ENCODE assay signal across 9 mouse cellular contexts in the genomic region with DNA sequence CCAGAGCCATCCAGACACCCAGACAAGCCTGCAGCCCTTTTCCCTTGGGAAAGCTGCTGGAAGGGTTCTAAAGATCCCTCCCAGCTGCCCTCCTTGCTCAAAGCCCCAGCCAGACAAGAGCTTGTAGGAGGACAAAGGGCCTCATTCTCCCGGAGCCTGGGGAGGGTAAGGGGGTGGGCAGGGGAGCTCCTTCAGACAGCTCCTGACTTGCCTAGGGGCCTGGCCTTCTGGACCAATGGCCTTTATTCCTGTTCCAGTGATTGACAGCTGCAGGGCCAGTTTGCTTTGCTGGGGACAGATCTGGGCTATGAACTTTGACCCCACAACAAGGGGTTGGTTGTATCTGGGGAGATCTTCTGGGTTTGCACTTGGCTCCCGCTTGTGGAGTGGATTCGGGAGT. TPM values are rescaled to one million over a fixed set of nuclear protein-coding genes. Genes with fewer than 3 reads are reported as not detected.
DNase-seq lines count a peak whose midpoint lies in the region; ATAC-seq and TF ChIP-seq lines count a peak whose summit lies in the region.
"Had no signal": no experiment of that assay in that cellular context is flagged by ENCODE, and none has a peak within 500 bp of the region (broad histone marks: within the 10 kb centered on the region; RNA-seq: fewer than 3 reads in every experiment).

No protein-coding gene starts in this region.

- H3K36me3 ChIP-seq in hindbrain, embryonic 14.5 days (replicated peaks; ENCODE audit: control insufficient read depth, insufficient read depth) = no peaks in the 10 kb centered on the region
- H3K36me3 ChIP-seq in midbrain, embryonic 13.5 days = 0 out of 2 replicates have a peak, but pooled peaks cover 8% of the 10 kb centered on the region
- H3K36me3 ChIP-seq in thymus, adult 2 months (ENCODE audit: control insufficient read depth, insufficient read depth, low read length) = no peaks in the 10 kb centered on the region

- H3K9ac ChIP-seq in hindbrain, embryonic 14.5 days = no peak overlapping the region
- no peak overlapping the region for H3K9ac ChIP-seq in midbrain, embryonic 13.5 days (replicated peaks)

- WGBS in hindbrain, embryonic 14.5 days = 23% methylated on average over 3 of the region's 3 CpGs
- 5% methylated on average over 3 of the region's 3 CpGs for WGBS in midbrain, embryonic 13.5 days
- WGBS in thymus, adult 2 months = 87% methylated on average over 3 of the region's 3 CpGs

- peak; percentile 57 for DNase-seq in brain, adult 2 months (ENCODE audit: low read depth, low spot score)
- DNase-seq in embryo, embryonic 11 days = peak; percentile 69
- no peak for DNase-seq in hindbrain, embryonic 14.5 days (ENCODE audit: low spot score)
- DNase-seq in thymus, postnatal 25 days = no peak
- no peak for DNase-seq in spleen, postnatal 4 days (ENCODE audit: low spot score in 2 of 2)
- no peak for DNase-seq in thymus, adult 2 months
- DNase-seq: lung, adult 2 months; thymus, adult 18-20 months had no signal

- H3K4me3 ChIP-seq in hindbrain, embryonic 14.5 days (replicated peaks; ENCODE audit: low read length) = no peak overlapping the region
- no peak overlapping the region for H3K4me3 ChIP-seq in midbrain, embryonic 13.5 days (replicated peaks)
- H3K4me3 ChIP-seq in thymus, adult 2 months (ENCODE audit: control insufficient read depth, insufficient read depth, low read length) = no peak overlapping the region

- ATAC-seq in hindbrain, embryonic 14.5 days (ENCODE audit: low FRiP score) = peak; percentile 61
- ATAC-seq in midbrain, embryonic 13.5 days = peak; percentile 64

- H3K9me3 ChIP-seq in hindbrain, embryonic 14.5 days (ENCODE audit: control insufficient read depth, low read length) = 0 out of 2 replicates have a peak, but pooled peaks cover 6% of the 10 kb centered on the region
- H3K9me3 ChIP-seq in midbrain, embryonic 13.5 days = peaks cover 6% of the 10 kb centered on the region; the same call in 1 of the 2 replicates

- TF ChIP-seq CTCF in thymus, adult 2 months (IDR thresholded peaks at IDR 0.05; ENCODE audit: borderline replicate concordance, control insufficient read depth, extremely low read depth, insufficient read depth, low read length, poor library complexity) = no peak

- H3K4me2 ChIP-seq in hindbrain, embryonic 14.5 days (replicated peaks) = no peak overlapping the region
- no peak overlapping the region for H3K4me2 ChIP-seq in midbrain, embryonic 13.5 days (replicated peaks)

- H3K27me3 ChIP-seq in hindbrain, embryonic 14.5 days (ENCODE audit: control insufficient read depth, insufficient read depth, low read length) = no peaks in the 10 kb centered on the region
- H3K27me3 ChIP-seq in midbrain, embryonic 13.5 days = no peaks in the 10 kb centered on the region
- H3K27me3 ChIP-seq in thymus, adult 2 months (ENCODE audit: control insufficient read depth, insufficient read depth, low read length) = no peaks in the 10 kb centered on the region

- no peak for TF ChIP-seq POLR2A in thymus, adult 2 months (IDR thresholded peaks at IDR 0.05; ENCODE audit: control insufficient read depth, extremely low read depth, insufficient read depth, low read length, poor library complexity)

- no peak overlapping the region for H3K27ac ChIP-seq in hindbrain, embryonic 14.5 days
- H3K27ac ChIP-seq in midbrain, embryonic 13.5 days = no peak overlapping the region
- no peak overlapping the region for H3K27ac ChIP-seq in thymus, adult 2 months (ENCODE audit: control insufficient read depth, insufficient read depth, low read length)

- H3K4me1 ChIP-seq in hindbrain, embryonic 14.5 days (replicated peaks; ENCODE audit: control insufficient read depth, insufficient read depth, low read length) = no peaks in the 10 kb centered on the region
- peaks cover 11% of the 10 kb centered on the region for H3K4me1 ChIP-seq in midbrain, embryonic 13.5 days (replicated peaks)
- peaks cover 3% of the 10 kb centered on the region; the same call in 1 of the 2 replicates for H3K4me1 ChIP-seq in thymus, adult 2 months (replicated peaks; ENCODE audit: control insufficient read depth, insufficient read depth, low read length)

RNA-seq across cellular contexts. Expression of gene Fbxo7, which starts 47.6 kb away (rescaled TPM):
- polyA plus RNA-seq in hindbrain, embryonic 14.5 days (2014; fragmentation: Nextera tagmentation; extraction: Ambion mirVana) = 22.3 and 24.7 TPM in 2 replicates
- 14.0 and 15.0 TPM in 2 replicates for polyA plus RNA-seq in midbrain, embryonic 13.5 days (2015; fragmentation: Nextera tagmentation; extraction: Ambion mirVana)
- polyA plus RNA-seq in thymus, adult 2 months (2012; rRNA removed) = 50.0 and 53.2 TPM in 2 replicates

RNA-seq across cellular contexts. Expression of gene Bpifc, which starts 57.6 kb away (rescaled TPM):
- not detected in 2 replicates for polyA plus RNA-seq in hindbrain, embryonic 14.5 days (2014; fragmentation: Nextera tagmentation; extraction: Ambion mirVana)
- polyA plus RNA-seq in midbrain, embryonic 13.5 days (2015; fragmentation: Nextera tagmentation; extraction: Ambion mirVana) = not detected in 2 replicates
- 1.2 and 1.4 TPM in 2 replicates for polyA plus RNA-seq in thymus, adult 2 months (2012; rRNA removed)

Comparison
In these comparisons a context has a peak if more than half of its experiments do, and no peak if none do; other contexts are left out.
1. DNase-seq: peak in brain, adult 2 months (single experiment) and embryo, embryonic 11 days (single experiment); none in hindbrain, embryonic 14.5 days (single experiment), thymus, postnatal 25 days (single experiment), spleen, postnatal 4 days (0 of 2) and thymus, adult 2 months (single experiment).